Mouse (Mus musculus): Measurements from ENCODE around the gene Defb25. TPM values are rescaled to one million over a fixed set of nuclear protein-coding genes. Genes with fewer than 3 reads are reported as not detected.

Defb25 gene
- polyA plus RNA-seq, 1 experiment from 2014 or later = not detected

- peak overlapping the region; percentile 55 for H3K4me2 ChIP-seq (ENCODE audit: low read length)
- H3K27me3 ChIP-seq (ENCODE audit: control insufficient read depth, insufficient read depth, low read depth, low read length) = no peaks in the 10 kb centered on the region
- no peaks in the 10 kb centered on the region for H3K9me3 ChIP-seq (replicated peaks; ENCODE audit: control insufficient read depth, low read length, poor library complexity, severe bottlenecking)
- H3K4me1 ChIP-seq (ENCODE audit: control insufficient read depth, insufficient read depth, low read length) = peaks cover 18% of the 10 kb centered on the region
- H3K9ac ChIP-seq (ENCODE audit: low read depth, low read length) = peak overlapping the region; percentile 43
- peak; percentile 95 for ATAC-seq
- peak overlapping the region; percentile 12; the same call in 1 of the 2 replicates for H3K4me3 ChIP-seq (ENCODE audit: low read depth, low read length)
- 26% methylated on average over 14 of the region's 14 CpGs for WGBS
- H3K36me3 ChIP-seq (ENCODE audit: control insufficient read depth, insufficient read depth, low read length) = no peaks in the 10 kb centered on the region
- peak overlapping the region; percentile 97 for H3K27ac ChIP-seq (ENCODE audit: low read length)
These were observed 31.2 kb upstream of the Defb25 start for GRCm38 (mm10) chr2:152653874-152654715.

- Histone ChIP-seq H3K27ac (ENCODE audit: low read length) (peak overlapping the region; percentile 97), H3K4me3 (ENCODE audit: low read depth, low read length) (no peak overlapping the region), H3K36me3 (ENCODE audit: control insufficient read depth, insufficient read depth, low read length) (no peaks in the 10 kb centered on the region), H3K27me3 (ENCODE audit: control insufficient read depth, insufficient read depth, low read depth, low read length) (no peaks in the 10 kb centered on the region), H3K4me1 (ENCODE audit: control insufficient read depth, insufficient read depth, low read length) (peaks cover 18% of the 10 kb centered on the region), H3K4me2 (ENCODE audit: low read length) (no peak overlapping the region), H3K9me3 (replicated peaks; ENCODE audit: control insufficient read depth, low read length, poor library complexity, severe bottlenecking) (no peaks in the 10 kb centered on the region), H3K9ac (ENCODE audit: low read depth, low read length) (no peak overlapping the region)
- no peak for ATAC-seq
- WGBS = 80% methylated on average over 10 of the region's 10 CpGs
These were observed 30.2 kb upstream of the Defb25 start for GRCm38 (mm10) chr2:152652901-152653620.

DNA sequence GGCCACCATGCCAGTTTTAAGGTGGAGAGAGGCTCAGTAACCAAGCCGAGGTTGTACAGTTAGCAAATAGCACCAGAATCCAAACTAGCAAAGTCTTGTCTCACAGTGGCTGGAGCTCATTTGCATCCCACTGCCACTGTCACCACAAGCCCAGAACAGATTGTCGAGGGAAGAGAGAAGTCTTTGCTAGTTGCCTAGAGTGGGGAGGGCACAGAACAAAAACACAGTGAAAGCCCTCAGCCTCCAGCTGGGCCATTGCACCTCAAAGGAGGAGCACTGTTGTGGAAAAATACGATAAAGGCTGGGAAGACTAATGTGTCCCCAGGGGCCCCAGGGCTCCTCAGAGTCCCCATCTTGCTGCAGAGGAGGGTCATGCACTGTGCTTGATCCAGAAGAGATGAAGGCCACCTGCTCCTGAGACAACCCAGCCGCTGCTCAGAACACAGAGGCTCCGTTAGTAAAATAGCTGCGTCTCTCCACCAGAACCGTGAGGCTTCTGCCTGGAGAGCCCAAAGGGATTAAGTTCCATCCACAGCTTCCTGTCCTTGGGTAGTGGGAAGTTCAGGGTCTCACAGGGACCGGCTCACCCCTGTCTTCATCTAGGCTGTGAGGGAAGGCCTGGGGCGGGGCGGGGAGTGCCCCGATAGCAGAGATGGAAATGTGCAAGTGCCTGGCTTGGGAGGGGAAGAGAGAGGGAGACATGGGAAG lies 16.7 kb upstream of the Defb25 start:
- 17% methylated on average over 11 of the region's 11 CpGs for WGBS
- Histone ChIP-seq H3K4me2 (ENCODE audit: low read length) (no peak overlapping the region), H3K27me3 (ENCODE audit: control insufficient read depth, insufficient read depth, low read depth, low read length) (no peaks in the 10 kb centered on the region), H3K27ac (ENCODE audit: low read length) (no peak overlapping the region), H3K4me3 (ENCODE audit: low read depth, low read length) (no peak overlapping the region), H3K36me3 (ENCODE audit: control insufficient read depth, insufficient read depth, low read length) (no peaks in the 10 kb centered on the region), H3K9me3 (replicated peaks; ENCODE audit: control insufficient read depth, low read length, poor library complexity, severe bottlenecking) (no peaks in the 10 kb centered on the region), H3K9ac (ENCODE audit: low read depth, low read length) (no peak overlapping the region), H3K4me1 (ENCODE audit: control insufficient read depth, insufficient read depth, low read length) (no peaks in the 10 kb centered on the region)
- ATAC-seq = no peak

- Histone ChIP-seq H3K4me2 (ENCODE audit: low read length) (no peak overlapping the region), H3K27ac (ENCODE audit: low read length) (no peak overlapping the region), H3K36me3 (ENCODE audit: control insufficient read depth, insufficient read depth, low read length) (no peaks in the 10 kb centered on the region), H3K27me3 (ENCODE audit: control insufficient read depth, insufficient read depth, low read depth, low read length) (no peaks in the 10 kb centered on the region), H3K4me1 (ENCODE audit: control insufficient read depth, insufficient read depth, low read length) (no peaks in the 10 kb centered on the region), H3K9me3 (replicated peaks; ENCODE audit: control insufficient read depth, low read length, poor library complexity, severe bottlenecking) (no peaks in the 10 kb centered on the region), H3K9ac (ENCODE audit: low read depth, low read length) (no peak overlapping the region), H3K4me3 (ENCODE audit: low read depth, low read length) (no peak overlapping the region)
- WGBS = 62% methylated on average over 6 of the region's 6 CpGs
- ATAC-seq = no peak
These were observed 16.0 kb upstream of the Defb25 start for GRCm38 (mm10) chr2:152638865-152639264.

GRCm38 (mm10) chr2:152637381-152637780 lies 14.5 kb upstream of the Defb25 start:
- no peak for ATAC-seq

DNA sequence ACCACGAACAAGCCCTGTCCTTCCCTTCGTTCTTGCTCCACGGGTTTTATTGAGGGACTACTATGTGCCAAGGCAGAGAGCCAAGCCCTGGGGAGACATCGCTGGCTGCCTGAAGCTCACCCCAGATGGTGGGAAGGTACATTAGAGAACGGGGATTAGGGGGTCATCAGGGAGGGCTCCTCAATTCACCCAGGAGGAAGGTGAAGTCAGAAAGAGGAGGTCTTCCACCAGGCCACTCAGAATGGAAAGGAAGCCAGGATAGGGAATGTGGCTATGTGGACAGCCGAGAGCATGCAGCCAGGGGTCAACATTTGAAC lies 14.1 kb upstream of the Defb25 start:
- Histone ChIP-seq H3K36me3 (ENCODE audit: control insufficient read depth, insufficient read depth, low read length) (no peaks in the 10 kb centered on the region), H3K9ac (ENCODE audit: low read depth, low read length) (no peak overlapping the region), H3K27ac (ENCODE audit: low read length) (no peak overlapping the region), H3K4me2 (ENCODE audit: low read length) (no peak overlapping the region), H3K4me3 (ENCODE audit: low read depth, low read length) (no peak overlapping the region), H3K27me3 (ENCODE audit: control insufficient read depth, insufficient read depth, low read depth, low read length) (no peaks in the 10 kb centered on the region), H3K4me1 (ENCODE audit: control insufficient read depth, insufficient read depth, low read length) (0 out of 2 replicates have a peak, but pooled peaks cover 2% of the 10 kb centered on the region), H3K9me3 (replicated peaks; ENCODE audit: control insufficient read depth, low read length, poor library complexity, severe bottlenecking) (no peaks in the 10 kb centered on the region)
- WGBS = 93% methylated on average over 6 of the region's 6 CpGs
- no peak for ATAC-seq

More at GRCm38 (mm10) chr2:152637381-152637780, 14.5 kb upstream of the Defb25 start:
- Histone ChIP-seq H3K4me3 (ENCODE audit: low read depth, low read length) (no peak overlapping the region), H3K9ac (ENCODE audit: low read depth, low read length) (no peak overlapping the region), H3K9me3 (replicated peaks; ENCODE audit: control insufficient read depth, low read length, poor library complexity, severe bottlenecking) (no peaks in the 10 kb centered on the region), H3K36me3 (ENCODE audit: control insufficient read depth, insufficient read depth, low read length) (no peaks in the 10 kb centered on the region), H3K27me3 (ENCODE audit: control insufficient read depth, insufficient read depth, low read depth, low read length) (no peaks in the 10 kb centered on the region), H3K4me1 (ENCODE audit: control insufficient read depth, insufficient read depth, low read length) (0 out of 2 replicates have a peak, but pooled peaks cover 2% of the 10 kb centered on the region), H3K4me2 (ENCODE audit: low read length) (no peak overlapping the region), H3K27ac (ENCODE audit: low read length) (no peak overlapping the region)
- WGBS = 86% methylated on average over 4 of the region's 4 CpGs

DNA sequence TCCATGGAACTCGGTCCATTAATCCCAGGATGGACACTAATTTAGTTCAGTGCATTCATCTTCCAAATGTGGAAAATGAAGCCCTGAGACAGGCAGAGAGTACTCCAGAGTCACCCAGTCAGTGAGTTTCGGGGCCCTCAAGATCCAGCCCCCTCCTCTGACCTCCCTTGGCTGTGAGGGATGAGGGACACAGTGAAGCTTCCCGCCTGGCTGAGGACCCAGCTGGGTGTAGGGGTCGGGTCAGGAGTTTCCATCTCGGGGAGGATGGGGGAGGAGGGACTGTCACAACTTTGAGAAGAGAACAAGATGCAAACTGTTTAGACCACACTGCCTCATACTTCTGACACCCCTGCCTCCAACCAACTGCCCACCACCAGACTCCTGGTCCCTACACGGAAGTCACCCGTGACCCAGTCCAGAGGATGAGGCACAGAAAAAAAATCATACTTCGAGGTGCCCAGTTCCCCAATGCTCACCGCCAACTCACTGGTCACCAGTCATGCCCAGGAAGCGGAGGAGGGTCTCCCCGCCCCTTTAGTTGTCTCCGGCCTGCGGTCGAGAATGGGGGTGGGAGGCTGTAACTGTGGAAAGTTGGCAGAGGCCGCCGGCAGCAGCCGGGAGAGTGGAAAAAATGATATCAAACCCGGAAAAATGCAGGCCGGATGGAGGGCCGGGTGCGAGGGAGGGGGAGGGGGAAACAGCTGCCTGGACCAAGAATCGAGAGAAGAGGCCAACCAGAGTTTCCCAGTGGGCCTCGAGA lies 13.6 kb upstream of the Defb25 start:
- H3K4me1 ChIP-seq (ENCODE audit: control insufficient read depth, insufficient read depth, low read length) = 0 out of 2 replicates have a peak, but pooled peaks cover 2% of the 10 kb centered on the region
- no peak overlapping the region for H3K9ac ChIP-seq (ENCODE audit: low read depth, low read length)
- H3K27ac ChIP-seq (ENCODE audit: low read length) = no peak overlapping the region
- WGBS = 80% methylated on average over 23 of the region's 23 CpGs
- no peak for ATAC-seq
- no peaks in the 10 kb centered on the region for H3K27me3 ChIP-seq (ENCODE audit: control insufficient read depth, insufficient read depth, low read depth, low read length)
- H3K4me3 ChIP-seq (ENCODE audit: low read depth, low read length) = no peak overlapping the region
- H3K36me3 ChIP-seq (ENCODE audit: control insufficient read depth, insufficient read depth, low read length) = no peaks in the 10 kb centered on the region
- H3K4me2 ChIP-seq (ENCODE audit: low read length) = no peak overlapping the region
- no peaks in the 10 kb centered on the region for H3K9me3 ChIP-seq (replicated peaks; ENCODE audit: control insufficient read depth, low read length, poor library complexity, severe bottlenecking)

- Histone ChIP-seq H3K9ac (ENCODE audit: low read depth, low read length) (no peak overlapping the region), H3K27me3 (ENCODE audit: control insufficient read depth, insufficient read depth, low read depth, low read length) (no peaks in the 10 kb centered on the region), H3K4me3 (ENCODE audit: low read depth, low read length) (no peak overlapping the region), H3K27ac (ENCODE audit: low read length) (no peak overlapping the region), H3K4me1 (ENCODE audit: control insufficient read depth, insufficient read depth, low read length) (0 out of 2 replicates have a peak, but pooled peaks cover 2% of the 10 kb centered on the region), H3K4me2 (ENCODE audit: low read length) (no peak overlapping the region), H3K9me3 (replicated peaks; ENCODE audit: control insufficient read depth, low read length, poor library complexity, severe bottlenecking) (no peaks in the 10 kb centered on the region), H3K36me3 (ENCODE audit: control insufficient read depth, insufficient read depth, low read length) (no peaks in the 10 kb centered on the region)
- 81% methylated on average over 29 of the region's 29 CpGs for WGBS
- no peak for ATAC-seq
These were observed 11.5 kb upstream of the Defb25 start for GRCm38 (mm10) chr2:152634311-152634710.

Measured in midbrain, embryonic 16.5 days (tissue).